Mouse (Mus musculus): ENCODE data around the gene Igsf6. TPM values are rescaled to one million over a fixed set of nuclear protein-coding genes. Genes with fewer than 3 reads are reported as not detected.
A peak's percentile ranks its signal among the peaks of the same experiment; 100 is the strongest.

Igsf6 gene
- polyA plus RNA-seq, 1 experiment from 2014 or later: 1.3 TPM

DNA sequence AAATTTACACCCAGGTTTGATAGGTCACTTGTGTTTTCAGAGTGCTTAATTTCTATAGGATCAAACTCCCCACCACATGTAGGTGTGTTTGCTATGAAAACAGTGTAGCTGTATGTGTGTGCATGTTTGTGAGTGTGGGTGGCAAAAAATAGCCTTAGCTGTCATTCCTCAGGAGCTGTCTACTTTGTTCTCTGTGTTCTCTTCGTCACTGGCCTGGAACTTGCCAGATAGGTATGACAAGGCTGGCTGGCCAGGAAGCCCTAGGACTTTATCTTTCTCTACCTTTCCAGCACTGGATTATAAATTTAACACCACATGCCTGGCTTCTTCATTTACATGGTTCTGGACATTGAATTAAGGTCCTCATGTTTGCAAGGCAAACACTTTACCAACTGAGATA lies 30.1 kb downstream of the Igsf6 start:
- Histone ChIP-seq H3K27ac (ENCODE audit: low read depth, low read length) (no peak overlapping the region), H3K9me3 (ENCODE audit: control insufficient read depth) (no peaks in the 10 kb centered on the region), H3K9ac (ENCODE audit: low read depth, low read length) (no peak overlapping the region; the same call in 1 of the 2 replicates), H3K4me3 (ENCODE audit: low read depth, low read length) (no peak overlapping the region), H3K4me2 (replicated peaks; ENCODE audit: low read depth) (no peak overlapping the region), H3K4me1 (replicated peaks; ENCODE audit: control insufficient read depth, insufficient read depth, low read length) (peaks cover 9% of the 10 kb centered on the region), H3K36me3 (ENCODE audit: control insufficient read depth, insufficient read depth) (no peaks in the 10 kb centered on the region; the same call in 1 of the 2 replicates), H3K27me3 (replicated peaks; ENCODE audit: control insufficient read depth, insufficient read depth, low read length) (no peaks in the 10 kb centered on the region)
- TF ChIP-seq CTCF (IDR thresholded peaks at IDR 0.05; ENCODE audit: low read depth): no peak
- ATAC-seq: no peak
- 53% methylated on average over 1 of the region's 1 CpGs for WGBS

DNA sequence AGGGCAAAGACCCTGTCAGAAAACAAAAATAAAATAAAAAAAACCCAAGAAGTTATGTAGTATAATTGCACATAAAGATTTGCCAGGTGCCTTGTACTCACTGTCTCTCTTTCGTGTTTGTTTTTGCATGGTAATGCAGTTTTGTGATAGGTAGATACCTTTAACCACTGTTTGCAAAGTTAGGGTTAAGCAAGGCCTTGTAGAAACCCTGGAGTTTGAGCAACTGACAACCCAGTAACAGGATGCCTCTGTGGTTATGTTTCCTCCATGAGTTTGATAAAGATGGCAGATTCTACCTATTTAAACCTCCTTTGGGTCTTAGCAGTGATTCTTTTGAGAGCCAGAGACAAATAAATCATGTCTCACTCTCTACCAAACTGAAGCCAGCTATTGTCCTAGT lies 30.9 kb downstream of the Igsf6 start:
- ATAC-seq: no peak
- no peak overlapping the region for H3K27ac ChIP-seq (ENCODE audit: low read depth, low read length)
- no peak overlapping the region for H3K4me2 ChIP-seq (replicated peaks; ENCODE audit: low read depth)
- TF ChIP-seq CTCF (IDR thresholded peaks at IDR 0.05; ENCODE audit: low read depth): no peak
- WGBS: 82% methylated on average over 1 of the region's 1 CpGs
- H3K36me3 ChIP-seq (ENCODE audit: control insufficient read depth, insufficient read depth): no peaks in the 10 kb centered on the region
- H3K9me3 ChIP-seq (ENCODE audit: control insufficient read depth): no peaks in the 10 kb centered on the region
- H3K4me3 ChIP-seq (ENCODE audit: low read depth, low read length): no peak overlapping the region
- H3K27me3 ChIP-seq (replicated peaks; ENCODE audit: control insufficient read depth, insufficient read depth, low read length): no peaks in the 10 kb centered on the region
- H3K4me1 ChIP-seq (replicated peaks; ENCODE audit: control insufficient read depth, insufficient read depth, low read length): peaks cover 9% of the 10 kb centered on the region
- no peak overlapping the region for H3K9ac ChIP-seq (ENCODE audit: low read depth, low read length)

DNA sequence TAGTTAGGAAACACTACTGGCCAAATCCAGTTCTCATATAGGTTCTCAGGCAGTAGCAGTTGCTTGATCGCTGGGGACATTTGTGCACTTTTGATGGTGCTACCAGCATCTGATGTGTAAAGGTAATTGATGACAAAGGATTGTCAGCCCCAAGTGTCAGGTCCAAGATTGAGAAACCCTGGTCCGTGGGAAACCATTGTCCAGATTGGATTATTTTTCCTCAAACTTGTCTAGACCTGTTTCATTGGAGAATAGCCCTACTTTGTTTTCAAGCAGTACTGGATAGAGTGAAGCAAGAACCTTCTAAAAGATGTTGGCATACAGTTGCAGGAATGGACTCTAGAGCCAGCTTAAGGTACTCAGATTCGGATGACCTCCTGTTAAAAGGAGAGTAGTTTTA lies 31.4 kb downstream of the Igsf6 start:
- H3K27me3 ChIP-seq (replicated peaks; ENCODE audit: control insufficient read depth, insufficient read depth, low read length): no peaks in the 10 kb centered on the region
- ATAC-seq: no peak
- TF ChIP-seq CTCF (IDR thresholded peaks at IDR 0.05; ENCODE audit: low read depth): no peak
- no peak overlapping the region for H3K4me3 ChIP-seq (ENCODE audit: low read depth, low read length)
- H3K9me3 ChIP-seq (ENCODE audit: control insufficient read depth): no peaks in the 10 kb centered on the region
- WGBS: 94% methylated on average over 3 of the region's 3 CpGs
- H3K27ac ChIP-seq (ENCODE audit: low read depth, low read length): no peak overlapping the region
- H3K4me1 ChIP-seq (replicated peaks; ENCODE audit: control insufficient read depth, insufficient read depth, low read length): peaks cover 9% of the 10 kb centered on the region
- no peak overlapping the region for H3K9ac ChIP-seq (ENCODE audit: low read depth, low read length)
- H3K36me3 ChIP-seq (ENCODE audit: control insufficient read depth, insufficient read depth): no peaks in the 10 kb centered on the region
- H3K4me2 ChIP-seq (replicated peaks; ENCODE audit: low read depth): no peak overlapping the region

DNA sequence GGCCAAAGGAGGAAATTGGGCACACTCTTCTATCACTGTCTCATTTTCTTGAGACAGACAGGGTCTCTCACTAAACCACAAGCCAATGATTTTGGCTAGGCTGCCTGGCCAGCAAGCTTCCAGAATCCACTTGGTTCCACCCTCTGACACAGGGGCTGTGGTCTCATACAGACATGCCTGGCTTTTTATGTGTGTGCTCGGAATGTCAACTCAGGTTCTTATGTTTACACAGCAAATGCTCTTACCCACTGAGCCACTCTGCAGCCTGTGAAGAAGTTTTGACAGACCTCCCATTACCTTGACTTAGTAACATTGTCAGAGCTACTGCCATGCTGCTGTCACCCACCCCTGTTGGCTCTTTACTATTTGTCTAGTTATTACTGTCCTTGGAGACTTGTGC lies 32.4 kb downstream of the Igsf6 start:
- H3K9ac ChIP-seq (ENCODE audit: low read depth, low read length): no peak overlapping the region
- no peak overlapping the region for H3K4me2 ChIP-seq (replicated peaks; ENCODE audit: low read depth)
- peaks cover 8% of the 10 kb centered on the region for H3K4me1 ChIP-seq (replicated peaks; ENCODE audit: control insufficient read depth, insufficient read depth, low read length)
- H3K9me3 ChIP-seq (ENCODE audit: control insufficient read depth): no peaks in the 10 kb centered on the region
- H3K27me3 ChIP-seq (replicated peaks; ENCODE audit: control insufficient read depth, insufficient read depth, low read length): no peaks in the 10 kb centered on the region
- no peak overlapping the region for H3K4me3 ChIP-seq (ENCODE audit: low read depth, low read length)
- no peaks in the 10 kb centered on the region for H3K36me3 ChIP-seq (ENCODE audit: control insufficient read depth, insufficient read depth)
- no peak overlapping the region for H3K27ac ChIP-seq (ENCODE audit: low read depth, low read length)
- no peak for TF ChIP-seq CTCF (IDR thresholded peaks at IDR 0.05; ENCODE audit: low read depth)
- ATAC-seq: no peak
- WGBS: 56% methylated on average over 1 of the region's 1 CpGs

DNA sequence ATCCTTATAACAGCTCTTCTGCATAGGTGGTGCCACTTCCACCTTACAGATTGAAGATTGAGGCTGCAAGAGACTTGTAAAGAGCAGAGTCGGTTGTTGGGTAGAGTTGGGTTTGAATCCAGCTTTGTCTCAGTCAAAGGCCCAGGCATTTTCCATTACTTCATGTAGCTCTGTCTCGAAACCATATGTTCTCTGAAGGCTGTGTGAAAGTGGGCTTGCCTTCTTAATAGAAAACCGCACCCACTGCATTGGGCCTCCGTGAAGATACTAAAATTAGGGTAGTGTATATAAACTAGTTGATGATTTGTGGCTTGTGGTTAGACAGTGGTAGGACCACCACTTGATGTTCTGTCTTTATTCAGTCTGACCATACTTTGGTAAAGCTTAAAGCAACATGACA lies 33.8 kb downstream of the Igsf6 start:
- H3K4me1 ChIP-seq (replicated peaks; ENCODE audit: control insufficient read depth, insufficient read depth, low read length): peaks cover 6% of the 10 kb centered on the region
- no peak overlapping the region for H3K4me3 ChIP-seq (ENCODE audit: low read depth, low read length)
- no peak overlapping the region for H3K9ac ChIP-seq (ENCODE audit: low read depth, low read length)
- ATAC-seq: no peak
- no peaks in the 10 kb centered on the region for H3K27me3 ChIP-seq (replicated peaks; ENCODE audit: control insufficient read depth, insufficient read depth, low read length)
- H3K27ac ChIP-seq (ENCODE audit: low read depth, low read length): no peak overlapping the region
- TF ChIP-seq CTCF (IDR thresholded peaks at IDR 0.05; ENCODE audit: low read depth): no peak
- no peaks in the 10 kb centered on the region for H3K36me3 ChIP-seq (ENCODE audit: control insufficient read depth, insufficient read depth)
- no peak overlapping the region for H3K4me2 ChIP-seq (replicated peaks; ENCODE audit: low read depth)
- H3K9me3 ChIP-seq (ENCODE audit: control insufficient read depth): no peaks in the 10 kb centered on the region
- WGBS: 74% methylated on average over 4 of the region's 4 CpGs

DNA sequence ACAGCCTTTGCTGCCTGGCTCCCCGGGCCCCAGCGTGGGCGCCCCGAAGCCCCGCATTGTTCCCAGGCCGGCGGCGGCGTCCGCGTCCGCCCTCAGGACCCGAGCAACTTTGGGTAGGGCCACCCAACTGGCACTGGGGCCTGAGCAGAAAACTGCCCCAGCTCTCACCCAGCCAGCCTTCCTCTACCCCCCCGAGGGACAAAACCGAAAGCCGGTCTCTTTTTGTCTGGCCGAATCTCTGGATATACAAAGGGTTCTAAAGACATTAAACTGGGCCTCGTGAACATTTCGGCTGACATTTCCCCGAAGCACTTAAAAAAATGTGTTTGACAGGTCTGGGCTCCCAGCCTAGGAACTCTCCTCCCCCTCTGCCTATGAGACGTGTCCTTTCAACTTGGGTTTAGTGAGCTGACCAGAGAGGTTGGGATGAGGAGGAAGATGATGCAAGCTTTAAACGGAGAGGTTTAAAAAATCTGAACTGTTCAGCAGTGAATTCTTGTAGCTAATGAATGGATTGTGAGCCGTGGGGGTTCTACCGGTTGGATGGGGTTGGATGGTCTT lies 39.1 kb downstream of the Igsf6 start:
- no peaks in the 10 kb centered on the region for H3K9me3 ChIP-seq (ENCODE audit: control insufficient read depth)

More for the DNA sequence above, 39.1 kb downstream of the Igsf6 start:
- no peaks in the 10 kb centered on the region for H3K27me3 ChIP-seq (replicated peaks; ENCODE audit: control insufficient read depth, insufficient read depth, low read length)
- H3K4me2 ChIP-seq (replicated peaks; ENCODE audit: low read depth): peak overlapping the region; percentile 88
- peak overlapping the region; percentile 92 for H3K27ac ChIP-seq (ENCODE audit: low read depth, low read length)
- peak overlapping the region; percentile 99 for H3K9ac ChIP-seq (ENCODE audit: low read depth, low read length)
- TF ChIP-seq CTCF (IDR thresholded peaks at IDR 0.05; ENCODE audit: low read depth): no peak
- peaks cover 7% of the 10 kb centered on the region for H3K4me1 ChIP-seq (replicated peaks; ENCODE audit: control insufficient read depth, insufficient read depth, low read length)
- no peaks in the 10 kb centered on the region for H3K36me3 ChIP-seq (ENCODE audit: control insufficient read depth, insufficient read depth)
- peak overlapping the region; percentile 99 for H3K4me3 ChIP-seq (ENCODE audit: low read depth, low read length)
- no peak; the same call in 1 of the 2 replicates for ATAC-seq
- 0% methylated on average over 24 of the region's 24 CpGs for WGBS
